Comparison of ENCODE assay signal across 8 mouse cellular contexts in the genomic region with DNA sequence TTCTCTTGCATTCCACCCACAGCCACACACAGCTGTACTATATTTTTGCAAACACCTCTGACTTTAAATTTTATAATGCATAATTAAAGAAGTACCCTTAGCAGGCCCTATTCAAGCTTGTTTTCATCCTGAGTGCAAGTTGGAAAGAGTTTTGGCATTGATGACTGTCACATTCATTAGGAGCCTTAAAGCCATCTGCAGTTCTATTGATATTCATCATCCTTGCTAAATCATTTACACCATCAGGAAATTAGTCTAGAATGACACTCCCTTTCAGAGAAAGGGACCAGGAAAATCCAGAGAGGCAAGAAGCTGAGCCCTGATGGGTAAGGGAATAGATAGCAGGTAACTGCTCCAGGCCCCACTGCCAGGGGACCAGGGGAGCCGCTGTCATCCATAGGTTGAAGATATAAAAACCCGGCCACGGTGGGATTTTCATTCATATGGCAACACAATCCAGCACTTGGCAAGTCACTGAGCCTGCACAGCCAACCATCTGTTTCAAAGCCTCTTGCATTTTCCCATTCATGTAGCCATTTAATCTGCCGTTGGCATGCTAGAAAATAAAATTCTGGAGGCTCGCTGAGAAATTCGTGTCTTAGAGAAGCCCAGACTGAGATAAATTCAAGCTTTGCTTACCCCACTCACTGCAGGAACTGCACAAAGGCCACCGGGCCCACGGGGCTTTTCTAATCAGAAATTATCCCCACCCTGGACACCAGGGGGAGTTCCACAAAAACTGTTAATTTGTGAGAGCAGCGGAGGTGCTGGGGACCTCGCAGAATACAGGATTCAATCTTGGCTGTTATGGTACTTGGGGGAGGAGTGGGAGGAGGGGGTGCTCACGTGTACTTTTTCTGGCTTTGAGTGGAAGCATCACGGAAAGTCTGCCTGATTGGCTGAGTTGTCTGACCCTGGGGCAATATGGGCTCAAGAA.
DNase-seq lines count a peak whose midpoint lies in the region; ATAC-seq and TF ChIP-seq lines count a peak whose summit lies in the region.

No protein-coding gene starts in this region.

- H3K36me3 ChIP-seq in kidney, embryonic 15.5 days: no peaks in the 10 kb centered on the region

- H3K4me3 ChIP-seq in gastrocnemius, adult 2 months: no peak overlapping the region
- no peak overlapping the region for H3K4me3 ChIP-seq in kidney, embryonic 15.5 days (replicated peaks)

- ATAC-seq in kidney, embryonic 15.5 days (replicated peaks; ENCODE audit: low FRiP score): no peak

- no peak overlapping the region for H3K9ac ChIP-seq in kidney, embryonic 15.5 days

- no peaks in the 10 kb centered on the region for H3K9me3 ChIP-seq in kidney, embryonic 15.5 days (replicated peaks)

- no peak overlapping the region for H3K27ac ChIP-seq in gastrocnemius, adult 2 months
- no peak overlapping the region for H3K27ac ChIP-seq in kidney, embryonic 15.5 days

- no peak overlapping the region for H3K4me2 ChIP-seq in kidney, embryonic 15.5 days

- 71% methylated on average over 12 of the region's 12 CpGs for WGBS in kidney, embryonic 15.5 days

- TF ChIP-seq CTCF in gastrocnemius, adult 2 months (IDR thresholded peaks at IDR 0.05): peak; percentile 29; the same call in 1 of the 2 replicates

- no peak for DNase-seq in gastrocnemius, adult 2 months
- no peak for DNase-seq in gastrocnemius, postnatal 10 days
- DNase-seq in 3T3-L1 (ENCODE audit: low read depth, low spot score): peak; percentile 17
- DNase-seq in brain, embryonic 18.5 days (ENCODE audit: low read depth, low spot score): peak; percentile 71
- DNase-seq in layer of hippocampus, adult 8-10 months (ENCODE audit: low spot score in 2 of 2): peak; percentile 54 to 69
- DNase-seq in urinary bladder, postnatal 10 days (ENCODE audit: low spot score): no peak
- no peak for DNase-seq in gastrocnemius, postnatal 14 days

- intact Hi-C loops in gastrocnemius, adult 2 months (cut with DNase I): no loop called here
- intact Hi-C loops in gastrocnemius, postnatal 14 days (cut with DNase I; ENCODE audit: low total_unique reads): no loop called here

- peaks cover 8% of the 10 kb centered on the region for H3K4me1 ChIP-seq in kidney, embryonic 15.5 days

- 0 out of 2 replicates have a peak, but pooled peaks cover 5% of the 10 kb centered on the region for H3K27me3 ChIP-seq in kidney, embryonic 15.5 days

Comparison
In these comparisons a context has a peak if more than half of its experiments do, and no peak if none do; other contexts are left out.
1. DNase-seq: peak in 3T3-L1 (single experiment), brain, embryonic 18.5 days (single experiment) and layer of hippocampus, adult 8-10 months (2 of 2); none in gastrocnemius, adult 2 months (single experiment), gastrocnemius, postnatal 10 days (single experiment), urinary bladder, postnatal 10 days (single experiment) and gastrocnemius, postnatal 14 days (single experiment).